Mouse (Mus musculus) gastrocnemius, adult 2 months (tissue): ENCODE results near the gene Slc25a21. TPM values are rescaled to one million over a fixed set of nuclear protein-coding genes. Genes with fewer than 3 reads are reported as not detected.

Source experiments
- DNase-seq: peaks from one replicate; pipeline ENCODE4 v3.0.0; 2022
- H3K27ac ChIP-seq: fragments of 200-600 bp; 2 replicates; pipeline ENCODE4 v1.8.1; 2022; ENCODE audit warnings: mild to moderate bottlenecking
- H3K4me3 ChIP-seq: fragments of 200-600 bp; 2 replicates; pipeline ENCODE4 v1.8.1; 2022; ENCODE audit warnings: mild to moderate bottlenecking, moderate library complexity
- CTCF ChIP-seq: fragments of 200-600 bp; IDR thresholded peaks from 2 replicates; pipeline ENCODE4 v1.8.1; 2022; ENCODE audit warnings: antibody characterized with exemption, mild to moderate bottlenecking, moderate library complexity
- intact Hi-C: fragments of 180-260 bp; cut with DNase I; formaldehyde crosslinking; loops from one replicate; pipeline ENCODE4 v1.15.1; 2025
- total RNA-seq, 2 experiments: library from RNA; stranded (reverse); gene quantifications; 2 replicates each; pipeline ENCODE4 v1.2.3; 2021

The Slc25a21 gene
- total RNA-seq, 2 experiments from 2014 or later, result 0.15 to 0.17 TPM

GRCm38 (mm10) chr12:57162840-57163239 is 34.4 kb downstream of the Slc25a21 start:
- no peak for TF ChIP-seq CTCF
- no peak for DNase-seq
- intact Hi-C loops, result no loop called here
- H3K4me3 ChIP-seq, result no peak overlapping the region
- H3K27ac ChIP-seq, result no peak overlapping the region

- no peak for DNase-seq
- no peak for TF ChIP-seq CTCF
- Histone ChIP-seq H3K27ac (no peak overlapping the region), H3K4me3 (no peak overlapping the region)
- intact Hi-C loops, result no loop called here
These were observed 37.4 kb downstream of the Slc25a21 start for GRCm38 (mm10) chr12:57159904-57160303.

GRCm38 (mm10) chr12:57158266-57158665 is 39.0 kb downstream of the Slc25a21 start:
- TF ChIP-seq CTCF, result peak; percentile 32; the same call in 1 of the 2 replicates
- DNase-seq, result no peak
- intact Hi-C loops, result no loop called here
- no peak overlapping the region for H3K27ac ChIP-seq
- H3K4me3 ChIP-seq, result no peak overlapping the region

GRCm38 (mm10) chr12:57138937-57139336 is 58.3 kb downstream of the Slc25a21 start:
- DNase-seq, result no peak
- Histone ChIP-seq H3K4me3 (no peak overlapping the region), H3K27ac (no peak overlapping the region)
- intact Hi-C loops, result no loop called here
- no peak for TF ChIP-seq CTCF

- intact Hi-C loops, result no loop called here
- DNase-seq, result no peak
- no peak overlapping the region for H3K27ac ChIP-seq
These were observed 59.5 kb downstream of the Slc25a21 start for GRCm38 (mm10) chr12:57137809-57138208.

GRCm38 (mm10) chr12:57118602-57119001 is 78.7 kb downstream of the Slc25a21 start:
- TF ChIP-seq CTCF, result no peak
- Histone ChIP-seq H3K27ac (no peak overlapping the region), H3K4me3 (no peak overlapping the region)
- DNase-seq, result no peak
- intact Hi-C loops, result no loop called here

More at GRCm38 (mm10) chr12:57137809-57138208, 59.5 kb downstream of the Slc25a21 start:
- no peak overlapping the region for H3K4me3 ChIP-seq
- no peak for TF ChIP-seq CTCF

- DNase-seq, result no peak
- no peak for TF ChIP-seq CTCF
- intact Hi-C loops, result no loop called here
- no peak overlapping the region for H3K4me3 ChIP-seq
- no peak overlapping the region for H3K27ac ChIP-seq
These were observed 81.8 kb downstream of the Slc25a21 start for GRCm38 (mm10) chr12:57115516-57115915.

GRCm38 (mm10) chr12:57109363-57109762 is 87.9 kb downstream of the Slc25a21 start:
- TF ChIP-seq CTCF, result no peak

GRCm38 (mm10) chr12:57102322-57102721 is 95.0 kb downstream of the Slc25a21 start:
- Histone ChIP-seq H3K27ac (no peak overlapping the region), H3K4me3 (no peak overlapping the region)
- no peak for TF ChIP-seq CTCF
- intact Hi-C loops, result no loop called here
- DNase-seq, result no peak

More at GRCm38 (mm10) chr12:57109363-57109762, 87.9 kb downstream of the Slc25a21 start:
- H3K4me3 ChIP-seq, result no peak overlapping the region
- no peak for DNase-seq
- intact Hi-C loops, result no loop called here
- no peak overlapping the region for H3K27ac ChIP-seq

- intact Hi-C loops, result no loop called here
- no peak for TF ChIP-seq CTCF
- no peak for DNase-seq
- Histone ChIP-seq H3K27ac (no peak overlapping the region), H3K4me3 (no peak overlapping the region)
These were observed 96.7 kb downstream of the Slc25a21 start for GRCm38 (mm10) chr12:57100549-57100948.

GRCm38 (mm10) chr12:57099066-57099465 is 98.2 kb downstream of the Slc25a21 start:
- TF ChIP-seq CTCF, result no peak
- Histone ChIP-seq H3K27ac (no peak overlapping the region), H3K4me3 (no peak overlapping the region)
- intact Hi-C loops, result no loop called here
- no peak for DNase-seq

- intact Hi-C loops, result no loop called here
- H3K27ac ChIP-seq, result no peak overlapping the region
- no peak for DNase-seq
- no peak overlapping the region for H3K4me3 ChIP-seq
- no peak for TF ChIP-seq CTCF
These were observed 98.9 kb downstream of the Slc25a21 start for GRCm38 (mm10) chr12:57098371-57098770.

GRCm38 (mm10) chr12:57093107-57093506 is 104.2 kb downstream of the Slc25a21 start:
- intact Hi-C loops, result no loop called here
- Histone ChIP-seq H3K27ac (no peak overlapping the region), H3K4me3 (no peak overlapping the region)
- TF ChIP-seq CTCF, result no peak
- no peak for DNase-seq

GRCm38 (mm10) chr12:57084519-57084918 is 112.8 kb downstream of the Slc25a21 start:
- TF ChIP-seq CTCF, result no peak
- intact Hi-C loops, result no loop called here
- Histone ChIP-seq H3K4me3 (no peak overlapping the region), H3K27ac (no peak overlapping the region)
- DNase-seq, result no peak

- intact Hi-C loops, result no loop called here
- Histone ChIP-seq H3K4me3 (no peak overlapping the region), H3K27ac (no peak overlapping the region)
- TF ChIP-seq CTCF, result no peak
- DNase-seq, result no peak
These were observed 113.7 kb downstream of the Slc25a21 start for GRCm38 (mm10) chr12:57083533-57083932.
